Mouse (Mus musculus): ENCODE measurements around the gene Map3k11.

The Map3k11 gene

DNA sequence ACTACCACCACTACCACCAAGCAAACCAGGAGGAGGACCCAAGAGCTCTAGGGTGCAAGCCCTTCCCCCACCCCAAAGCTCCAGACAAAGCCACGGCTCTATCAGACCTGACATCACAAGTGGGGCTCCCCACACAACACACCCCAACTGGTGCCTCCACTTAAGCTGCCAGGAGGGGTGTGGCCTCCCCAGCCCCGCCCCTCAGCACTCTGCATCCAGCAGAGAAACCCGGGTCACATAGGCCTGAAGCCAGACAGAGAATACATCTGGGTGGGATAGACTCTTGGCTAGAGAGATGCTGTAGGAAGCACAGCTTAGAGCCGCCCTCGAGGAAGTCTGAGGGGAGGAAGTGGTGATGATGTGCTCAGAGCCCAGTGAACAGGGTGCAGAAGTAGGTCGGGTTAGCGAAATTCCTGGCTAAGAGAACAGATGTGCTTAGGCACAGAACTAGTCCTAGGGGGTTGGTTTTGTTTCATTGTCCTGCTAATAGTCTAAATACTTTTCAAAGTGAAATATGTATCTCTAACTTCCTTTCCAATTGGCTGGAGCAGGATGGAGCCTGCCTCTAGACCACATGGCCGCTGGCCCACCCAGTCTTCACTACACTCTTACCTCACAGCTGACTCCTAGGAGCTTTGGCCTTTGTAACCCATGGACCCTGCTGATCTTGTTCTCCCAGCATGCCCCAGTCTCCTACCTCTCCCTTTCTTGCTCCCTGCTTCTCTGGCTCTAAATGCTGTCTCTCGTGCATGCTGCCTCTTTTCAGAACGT lies 16.4 kb downstream of the Map3k11 start:
- CTCF ChIA-PET, result interaction anchor here (0.6 kb wide), 1 partner anchor 57 kb away, joined by 5 read pairs; no protein-coding TSS in a partner anchor

GRCm38 (mm10) chr19:5710068-5710467 lies 21.5 kb downstream of the Map3k11 start:
- CTCF ChIA-PET, result interaction anchor here (0.7 to 1.4 kb wide), 4 partner anchors 12 to 531 kb away, joined by 3 to 4 read pairs (median 3); partner anchors contain the start of gene Fam89b

- CTCF ChIA-PET, result interaction anchor here (1.0 to 1.5 kb wide), 4 partner anchors 12 to 60 kb away, joined by 3 read pairs; partner anchors contain the start of gene Fam89b
Measured at GRCm38 (mm10) chr19:5710581-5710980, 22.0 kb downstream of the Map3k11 start.

GRCm38 (mm10) chr19:5711218-5711617 lies 22.7 kb downstream of the Map3k11 start:
- CTCF ChIA-PET, result interaction anchor here (1.4 to 1.5 kb wide), 2 partner anchors 14 to 59 kb away, joined by 3 read pairs; no protein-coding TSS in a partner anchor

- CTCF ChIA-PET, result interaction anchor here (1.3 to 1.5 kb wide), 2 partner anchors 13 to 16 kb away, joined by 3 to 4 read pairs; no protein-coding TSS in a partner anchor
Measured at GRCm38 (mm10) chr19:5711907-5712460, 23.4 kb downstream of the Map3k11 start.

DNA sequence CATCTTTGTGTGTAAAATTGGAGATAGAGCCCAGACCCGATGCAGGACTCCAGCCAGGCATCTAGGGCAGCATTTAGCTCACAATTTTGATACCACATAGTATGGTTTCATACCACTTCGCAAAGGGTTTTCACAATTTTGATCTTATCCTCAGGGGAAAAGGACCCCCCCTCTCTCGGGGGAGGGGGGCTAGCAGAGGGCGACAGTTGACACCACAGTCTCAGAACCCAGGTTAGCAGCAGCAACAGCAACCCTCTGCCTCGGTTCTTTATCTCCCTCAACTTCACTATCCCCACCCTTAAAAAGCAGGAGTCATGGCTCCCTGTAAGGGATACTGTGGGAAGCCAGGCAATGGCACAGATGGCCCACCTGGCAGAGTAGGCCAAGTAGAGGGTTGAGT lies 24.7 kb downstream of the Map3k11 start:
- CTCF ChIA-PET, result no interaction called here

GRCm38 (mm10) chr19:5713730-5714129 lies 25.2 kb downstream of the Map3k11 start:
- CTCF ChIA-PET, result no interaction called here

GRCm38 (mm10) chr19:5715793-5716688 lies 27.5 kb downstream of the Map3k11 start:
- CTCF ChIA-PET, result interaction anchor here (0.6 kb wide), 1 partner anchor 52 kb away, joined by 19 read pairs; no protein-coding TSS in a partner anchor

DNA sequence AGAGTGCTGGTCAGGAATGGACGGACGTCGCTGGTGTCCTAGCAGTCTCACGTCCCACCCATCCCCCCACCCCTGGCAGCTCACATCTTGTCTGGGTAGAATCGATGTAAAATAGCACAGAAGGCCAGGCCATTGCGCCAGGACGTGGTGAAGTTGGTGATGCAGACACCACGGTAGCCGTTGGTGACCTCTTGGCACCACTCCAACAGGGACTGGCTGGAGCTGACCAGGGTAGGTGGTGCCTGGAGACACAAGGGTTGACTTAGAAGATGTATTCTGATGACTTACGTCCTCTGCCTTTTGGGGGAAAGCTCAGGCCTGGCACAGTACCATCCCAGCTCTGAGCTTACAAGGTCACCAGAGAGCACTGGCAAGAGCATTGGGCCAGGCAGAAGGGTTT lies 28.4 kb downstream of the Map3k11 start:
- CTCF ChIA-PET, result interaction anchor here (0.6 kb wide), 1 partner anchor 53 kb away, joined by 19 read pairs; no protein-coding TSS in a partner anchor

DNA sequence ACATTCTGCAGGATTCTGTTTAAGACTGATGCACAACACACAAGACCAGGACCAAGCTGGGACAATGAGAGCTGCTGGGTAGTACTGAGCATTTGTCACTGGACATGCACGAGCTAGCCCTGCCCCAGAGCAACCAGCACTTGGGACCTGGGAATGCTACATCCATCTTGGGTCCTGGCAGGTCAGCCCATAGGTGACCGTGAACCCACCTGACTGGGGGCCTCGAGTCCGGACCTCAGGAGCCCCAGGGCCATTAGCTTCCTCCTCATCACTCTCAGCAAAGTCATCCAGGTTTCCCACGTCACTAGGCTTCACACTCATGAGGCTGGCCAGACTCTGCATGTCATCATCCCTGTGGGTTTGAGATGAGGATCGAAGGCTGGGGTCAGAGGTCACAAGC lies 32.7 kb downstream of the Map3k11 start:
- CTCF ChIA-PET, result no interaction called here

DNA sequence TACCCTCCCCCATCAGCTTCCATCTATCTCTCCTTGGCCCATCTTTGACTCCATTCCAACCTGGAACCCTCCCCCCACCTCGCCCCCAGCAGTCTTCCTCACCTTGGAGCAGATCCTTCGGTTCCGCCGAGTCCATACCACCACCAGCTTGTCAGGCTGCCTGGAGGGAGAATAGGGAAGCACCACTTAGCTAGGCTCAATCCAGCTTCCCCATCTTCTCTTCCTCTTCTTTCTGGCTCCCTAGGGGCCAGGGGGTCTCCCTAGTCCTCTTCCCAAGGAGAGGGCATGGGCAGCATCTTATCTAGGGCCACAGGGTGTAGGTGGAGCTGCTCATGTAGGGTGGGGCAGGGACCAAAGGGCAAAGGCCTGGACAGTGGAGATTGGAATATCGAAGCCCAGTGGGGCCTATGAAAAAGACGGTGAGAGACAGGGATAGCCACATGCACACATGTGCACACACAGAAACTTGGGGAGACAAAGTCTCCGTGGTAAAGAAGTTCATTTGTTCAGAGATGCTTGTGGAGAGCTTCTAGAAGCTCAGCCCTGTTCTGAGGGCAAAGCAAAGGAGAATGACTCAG lies 34.4 kb downstream of the Map3k11 start:
- CTCF ChIA-PET, result interaction anchor here (0.5 to 1.0 kb wide), 2 partner anchors 13 to 363 kb away, joined by 3 read pairs; no protein-coding TSS in a partner anchor

DNA sequence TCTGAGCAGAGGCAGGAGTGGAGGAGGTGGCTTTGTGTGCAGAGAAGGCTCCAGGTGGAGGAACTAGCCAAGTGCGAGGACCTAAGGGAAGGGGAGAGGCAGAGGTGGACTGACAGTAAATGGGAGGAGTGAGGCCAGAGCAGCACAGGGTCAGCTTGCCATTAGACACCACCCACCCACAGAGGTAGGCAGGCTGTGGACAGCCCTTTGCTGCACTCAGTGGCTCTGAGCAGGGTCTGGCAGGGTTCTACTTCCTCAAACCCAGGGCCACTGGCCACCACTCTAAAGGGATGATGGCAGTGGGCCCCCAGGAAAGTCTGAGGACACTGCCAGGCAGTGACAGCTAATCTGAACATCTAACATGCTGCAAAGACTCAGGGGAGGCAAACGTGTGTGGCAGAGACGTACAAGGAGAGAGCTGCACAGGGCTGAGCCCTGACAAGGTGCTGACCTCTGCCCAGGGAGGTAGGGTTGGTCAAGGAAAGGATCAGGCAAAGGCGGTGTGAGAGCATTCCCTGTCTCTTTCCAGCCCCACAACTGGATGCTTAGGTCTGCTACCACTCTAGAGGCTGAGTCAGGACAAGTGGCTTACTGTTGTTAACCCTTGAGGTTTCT lies 35.5 kb downstream of the Map3k11 start:
- CTCF ChIA-PET, result no interaction called here

GRCm38 (mm10) chr19:5724549-5724941 lies 36.0 kb downstream of the Map3k11 start:
- CTCF ChIA-PET, result interaction anchor here (0.8 kb wide), 1 partner anchor 13 kb away, joined by 3 read pairs; no protein-coding TSS in a partner anchor

DNA sequence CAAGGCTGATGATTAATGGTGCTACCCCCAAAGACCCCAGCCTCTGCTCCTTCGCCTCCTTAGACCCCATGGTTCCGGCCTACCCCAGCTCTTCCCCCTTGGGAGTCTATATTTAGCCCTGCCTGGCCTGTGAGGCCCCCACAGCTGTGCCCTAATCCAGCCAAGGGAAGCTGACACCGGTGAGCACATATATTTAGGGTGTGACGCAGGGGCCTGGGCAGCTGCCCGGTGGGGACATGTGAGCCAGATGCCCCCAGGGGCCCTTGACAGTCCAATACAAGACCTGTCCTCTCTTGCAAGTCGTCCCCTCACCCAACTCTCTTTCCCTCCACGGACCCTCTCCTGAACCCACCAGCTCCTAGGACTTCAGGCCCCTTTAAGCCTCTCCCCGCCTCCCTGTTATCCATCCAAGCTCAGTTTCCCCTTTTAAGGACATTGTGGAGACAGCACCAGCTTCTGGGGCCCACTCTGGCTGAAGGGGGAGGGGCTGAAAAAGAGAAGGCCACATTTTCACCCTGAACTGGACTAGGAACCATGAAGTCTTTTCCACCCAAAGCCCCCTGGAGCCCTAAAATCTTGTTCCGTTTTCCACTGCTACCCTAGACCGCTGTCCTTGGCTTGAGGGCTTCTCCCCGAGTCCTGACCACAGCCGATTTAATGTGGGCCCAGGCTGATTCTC lies 36.6 kb downstream of the Map3k11 start:
- CTCF ChIA-PET, result interaction anchor here (0.8 to 1.0 kb wide), 2 partner anchors 14 to 195 kb away, joined by 3 read pairs; no protein-coding TSS in a partner anchor

DNA sequence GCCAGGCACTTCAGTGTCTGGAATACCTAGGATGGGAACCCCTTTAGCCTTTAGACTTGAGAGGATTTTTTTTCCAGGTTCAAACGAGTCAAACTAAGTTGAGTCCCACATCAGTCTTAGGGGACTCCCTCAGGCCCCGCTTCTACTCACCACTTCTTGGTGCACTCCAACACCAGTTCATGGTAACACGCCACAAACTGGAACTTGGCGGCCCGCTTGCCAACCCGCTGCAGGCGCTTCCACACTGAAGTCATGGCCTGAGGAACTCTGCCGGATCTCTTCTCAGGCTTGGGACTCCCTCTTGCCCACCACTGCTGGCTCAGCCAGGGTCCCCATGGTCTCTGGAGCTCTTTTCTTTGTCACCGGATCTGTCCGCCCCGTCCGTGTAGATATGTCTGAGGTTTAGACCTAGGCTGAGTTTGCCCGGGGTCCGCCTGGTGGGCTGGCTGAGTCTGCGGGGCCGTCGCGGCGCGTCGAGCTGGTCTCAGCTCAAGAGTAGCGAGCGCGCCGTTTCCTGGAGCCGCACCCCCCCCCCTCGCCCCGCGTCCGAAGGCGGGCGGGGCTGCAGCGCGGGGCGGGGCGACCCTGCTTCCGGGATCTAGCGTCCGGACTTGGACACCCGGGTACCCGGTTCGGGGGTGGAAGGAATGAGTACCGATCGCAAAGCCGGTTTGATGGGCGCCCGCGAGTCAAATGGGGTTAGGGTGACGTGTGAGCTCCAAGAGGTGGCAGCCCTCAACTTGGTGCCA lies 37.4 kb downstream of the Map3k11 start, which contains the start of gene Ehbp1l1:
Gene Ehbp1l1 (minus strand): TSS at position 551 of the 749 bp plus-strand sequence.
- CTCF ChIA-PET, result interaction anchor here (1.0 kb wide), 1 partner anchor 196 kb away, joined by 3 read pairs; no protein-coding TSS in a partner anchor

DNA sequence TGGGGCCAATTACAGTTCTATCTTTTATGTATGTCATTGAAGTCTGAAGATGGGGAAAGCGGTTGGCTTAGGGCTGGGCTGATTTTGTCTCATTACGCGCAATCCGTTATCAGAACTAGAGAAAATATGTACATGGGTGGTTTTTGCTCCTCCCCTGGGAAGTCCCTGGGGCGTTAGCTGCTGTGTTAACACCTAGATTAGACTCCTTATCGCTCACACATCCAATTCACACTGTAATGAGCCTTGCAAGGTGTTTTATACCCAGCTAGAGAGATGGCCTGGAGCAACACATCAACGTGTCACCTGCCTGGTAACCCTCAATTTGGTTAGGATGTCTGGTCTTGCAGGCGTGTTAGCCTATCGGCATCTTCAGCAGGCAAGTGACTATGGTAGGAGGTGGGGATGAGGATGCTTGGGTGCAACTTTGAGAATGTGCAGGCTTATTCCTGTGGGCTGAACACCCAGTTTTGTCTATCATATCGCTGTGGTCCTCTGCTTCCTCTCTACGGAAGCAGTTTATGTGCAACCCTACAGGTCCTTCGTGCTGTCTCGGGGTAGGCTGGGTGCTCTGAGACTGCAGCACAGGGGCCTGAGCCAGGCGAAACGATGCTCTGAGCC lies 38.5 kb downstream of the Map3k11 start:
- CTCF ChIA-PET, result no interaction called here

- CTCF ChIA-PET, result interaction anchor here (0.7 kb wide), 1 partner anchor 16 kb away, joined by 4 read pairs; no protein-coding TSS in a partner anchor
Measured at GRCm38 (mm10) chr19:5727701-5728100, 39.2 kb downstream of the Map3k11 start.

- CTCF ChIA-PET, result interaction anchor here (1.5 kb wide), 1 partner anchor 18 kb away, joined by 3 read pairs; no protein-coding TSS in a partner anchor
Measured at GRCm38 (mm10) chr19:5728631-5729443, 40.3 kb downstream of the Map3k11 start.
